Mouse (Mus musculus) limb, embryonic 14.5 days (tissue): ENCODE results near the gene Trim39. TPM values are rescaled to one million over a fixed set of nuclear protein-coding genes. Genes with fewer than 3 reads are reported as not detected.
A peak's percentile ranks its signal among the peaks of the same experiment; 100 is the strongest.
"Not testable (repeated sequence)": the region's sequence is repeated elsewhere in the genome, so short reads cannot be mapped to it uniquely, and the experiment has no call there.

Experiments used
- ATAC-seq: fragments of 200-750 bp; cut with Nextera tagmentation; 2 replicates; pipeline ENCODE4 v1.8.0; 2017; ENCODE audit warnings: low read depth, moderate number of reproducible peaks, moderate TSS enrichment; ENCODE audit not compliant: low FRiP score
- DNase-seq: peaks from one replicate; pipeline ENCODE4 v3.0.0-alpha.2; 2015; ENCODE audit warnings: low spot score
- H3K27ac ChIP-seq: fragments of 300-500 bp; sonication (generic); replicated peaks from 2 replicates; pipeline ENCODE4 v1.5.1; 2014; ENCODE audit warnings: low read depth, mild to moderate bottlenecking, low read length, moderate library complexity, mixed read lengths
- H3K27me3 ChIP-seq: fragments of 300-500 bp; sonication (generic); 2 replicates; pipeline ENCODE4 v1.6.1; 2014; ENCODE audit warnings: low read length, mixed read lengths; ENCODE audit not compliant: control insufficient read depth, insufficient read depth
- H3K36me3 ChIP-seq: fragments of 300-500 bp; sonication (generic); 2 replicates; pipeline ENCODE4 v1.6.1; 2014; ENCODE audit warnings: mild to moderate bottlenecking, low read length, moderate library complexity, mixed read lengths; ENCODE audit not compliant: control insufficient read depth, insufficient read depth
- H3K4me1 ChIP-seq: fragments of 300-500 bp; sonication (generic); 2 replicates; pipeline ENCODE4 v1.6.1; 2014; ENCODE audit warnings: antibody characterized with exemption, low read length, mixed read lengths; ENCODE audit not compliant: control insufficient read depth, insufficient read depth
- H3K4me2 ChIP-seq: fragments of 300-500 bp; sonication (generic); replicated peaks from 2 replicates; pipeline ENCODE4 v1.6.1; 2014; ENCODE audit warnings: low read depth, mild to moderate bottlenecking, low read length, moderate library complexity; ENCODE audit not compliant: severe bottlenecking
- H3K4me3 ChIP-seq: fragments of 300-500 bp; sonication (generic); replicated peaks from 2 replicates; pipeline ENCODE4 v1.5.1; 2014; ENCODE audit warnings: low read length
- H3K9ac ChIP-seq: fragments of 300-500 bp; sonication (generic); 2 replicates; pipeline ENCODE4 v1.6.1; 2014; ENCODE audit warnings: mild to moderate bottlenecking, low read depth, low read length, moderate library complexity; ENCODE audit not compliant: severe bottlenecking
- H3K9me3 ChIP-seq: fragments of 300-500 bp; sonication (generic); 2 replicates; pipeline ENCODE4 v1.6.1; 2016; ENCODE audit warnings: low read length; ENCODE audit not compliant: control insufficient read depth
- POLR2A ChIP-seq: fragments of 200-500 bp; IDR thresholded peaks from 2 replicates; pipeline ENCODE4 v1.8.0; 2012; ENCODE audit warnings: inconsistent platforms, mild to moderate bottlenecking, moderate library complexity, borderline replicate concordance; ENCODE audit not compliant: insufficient read depth, insufficient read length; ENCODE audit errors: extremely low read depth
- WGBS: fragments of 180-500 bp; shearing (Covaris S2); extraction: QIAGEN DNeasy Blood & Tissue Kit; methylation state at CpG from one replicate; pipeline ENCODE4 v1.1.7; 2014; 5-methylcytosine and 5-hydroxymethylcytosine counted together
- polyA plus RNA-seq, 2 experiments: library from polyadenylated mRNA; depleted of rRNA in 1 of 2; stranded (reverse) in 1 of 2; unstranded in 1 of 2; fragments of >200 nt; fragmentation: Nextera tagmentation in 1 of 2; extraction: Ambion mirVana in 1 of 2; gene quantifications; 2 replicates each; pipeline versions ENCODE4 v1.2.1 to v1.2.3; 2012 to 2014

Trim39 gene
- polyA plus RNA-seq (2012; rRNA removed) (42.6 and 44.6 TPM in 2 replicates), polyA plus RNA-seq (2014; fragmentation: Nextera tagmentation; extraction: Ambion mirVana) (14.5 and 16.9 TPM in 2 replicates)

GRCm38 (mm10) chr17:36271586-36272256, at the start of gene Trim39:
TSS of gene Trim39 (minus strand) at chr17:36272247.
- H3K4me1 ChIP-seq, result peaks cover 20% of the 10 kb centered on the region
- no peaks in the 10 kb centered on the region for H3K27me3 ChIP-seq
- peaks cover 46% of the 10 kb centered on the region for H3K36me3 ChIP-seq
- H3K4me3 ChIP-seq, result peak within 1 kb of the TSS; percentile 91
- ATAC-seq (peak; percentile 85), DNase-seq (peak; percentile 83)
- under 1% methylated on average over 35 of the region's 43 CpGs for WGBS
- H3K9me3 ChIP-seq, result no peaks in the 10 kb centered on the region
- H3K4me2 ChIP-seq, result peak within 1 kb of the TSS; percentile 50
- TF ChIP-seq POLR2A, result no peak
- H3K9ac ChIP-seq, result peak within 1 kb of the TSS; percentile 97
- peak within 1 kb of the TSS; percentile 95 for H3K27ac ChIP-seq

- no peak overlapping the region for H3K27ac ChIP-seq
- peak overlapping the region; percentile 67 for H3K4me2 ChIP-seq
- peak overlapping the region; percentile 49 for H3K4me3 ChIP-seq
- H3K36me3 ChIP-seq, result no peaks in the 10 kb centered on the region
- DNase-seq, result no peak
- peak overlapping the region; percentile 52; the same call in 1 of the 2 replicates for H3K9ac ChIP-seq
- WGBS, result 18% methylated on average over 5 of the region's 5 CpGs
- no peaks in the 10 kb centered on the region for H3K9me3 ChIP-seq
- H3K4me1 ChIP-seq, result peaks cover 3% of the 10 kb centered on the region; the same call in 1 of the 2 replicates
- no peak for ATAC-seq
- TF ChIP-seq POLR2A, result no peak
- H3K27me3 ChIP-seq, result no peaks in the 10 kb centered on the region
Observed at GRCm38 (mm10) chr17:36315689-36316253, 43.7 kb upstream of the Trim39 start.

GRCm38 (mm10) chr17:36315041-36315688, 43.1 kb upstream of the Trim39 start:
- Histone ChIP-seq H3K4me3 (peak overlapping the region; percentile 49), H3K9me3 (no peaks in the 10 kb centered on the region), H3K4me1 (peaks cover 3% of the 10 kb centered on the region; the same call in 1 of the 2 replicates), H3K27ac (no peak overlapping the region), H3K36me3 (no peaks in the 10 kb centered on the region), H3K27me3 (no peaks in the 10 kb centered on the region), H3K4me2 (peak overlapping the region; percentile 67), H3K9ac (peak overlapping the region; percentile 52)
- DNase-seq (peak; percentile 9), ATAC-seq (peak; percentile 47; the same call in 1 of the 2 replicates)
- 2% methylated on average over 19 of the region's 19 CpGs for WGBS
- no peak for TF ChIP-seq POLR2A

GRCm38 (mm10) chr17:36314511-36314910, 42.5 kb upstream of the Trim39 start:
- 5% methylated on average over 9 of the region's 9 CpGs for WGBS
- H3K9ac ChIP-seq, result peak overlapping the region; percentile 52; the same call in 1 of the 2 replicates

GRCm38 (mm10) chr17:36309293-36309692, 37.2 kb upstream of the Trim39 start:
- H3K4me1 ChIP-seq, result no peaks in the 10 kb centered on the region
- no peaks in the 10 kb centered on the region for H3K36me3 ChIP-seq
- no peak overlapping the region for H3K4me2 ChIP-seq
- H3K27ac ChIP-seq, result no peak overlapping the region
- no peak overlapping the region for H3K9ac ChIP-seq
- DNase-seq (no peak), ATAC-seq (no peak)
- TF ChIP-seq POLR2A, result no peak
- 21% methylated on average over 1 of the region's 1 CpGs for WGBS
- no peaks in the 10 kb centered on the region for H3K27me3 ChIP-seq
- no peak overlapping the region for H3K4me3 ChIP-seq
- H3K9me3 ChIP-seq, result no peaks in the 10 kb centered on the region

More at GRCm38 (mm10) chr17:36314511-36314910, 42.5 kb upstream of the Trim39 start:
- Histone ChIP-seq H3K27me3 (no peaks in the 10 kb centered on the region), H3K27ac (no peak overlapping the region), H3K36me3 (no peaks in the 10 kb centered on the region), H3K4me2 (peak overlapping the region; percentile 67), H3K9me3 (no peaks in the 10 kb centered on the region), H3K4me1 (peaks cover 3% of the 10 kb centered on the region; the same call in 1 of the 2 replicates), H3K4me3 (peak overlapping the region; percentile 49)
- DNase-seq (peak; percentile 17), ATAC-seq (no peak)
- no peak for TF ChIP-seq POLR2A

GRCm38 (mm10) chr17:36308855-36309254, 36.8 kb upstream of the Trim39 start:
- ATAC-seq, result 0 out of 2 replicates have a peak, but pooled peaks have one; percentile 30
- H3K9ac ChIP-seq, result not testable (repeated sequence)
- WGBS, result 1% methylated on average over 3 of the region's 3 CpGs

More at GRCm38 (mm10) chr17:36308855-36309254, 36.8 kb upstream of the Trim39 start:
- not testable (repeated sequence) for H3K36me3 ChIP-seq, H3K4me2 ChIP-seq, H3K27me3 ChIP-seq, H3K27ac ChIP-seq, H3K4me3 ChIP-seq, H3K4me1 ChIP-seq, H3K9me3 ChIP-seq
- DNase-seq, result peak; percentile 81
